Mouse (Mus musculus) midbrain, embryonic 11.5 days (tissue): ENCODE measurements around the gene Trpm4. TPM values are rescaled to one million over a fixed set of nuclear protein-coding genes. Genes with fewer than 3 reads are reported as not detected.

Experiments
- ATAC-seq: fragments of 200-750 bp; cut with Nextera tagmentation; 2 replicates; pipeline ENCODE4 v1.8.0; 2017; ENCODE audit warnings: moderate TSS enrichment, moderate library complexity; ENCODE audit not compliant: low FRiP score
- DNase-seq: peaks from one replicate; pipeline ENCODE4 v3.0.0; 2015; ENCODE audit warnings: low spot score; ENCODE audit errors: missing footprints
- H3K27ac ChIP-seq: fragments of 300-500 bp; sonication (generic); 2 replicates; pipeline ENCODE4 v1.5.1; 2014; ENCODE audit warnings: low read depth, low read length
- H3K27me3 ChIP-seq: fragments of 300-500 bp; sonication (generic); 2 replicates; pipeline ENCODE4 v1.6.1; 2014; ENCODE audit warnings: mild to moderate bottlenecking, low read length, moderate library complexity, mixed read lengths; ENCODE audit not compliant: control insufficient read depth, insufficient read depth
- H3K36me3 ChIP-seq: fragments of 300-500 bp; sonication (generic); 2 replicates; pipeline ENCODE4 v1.6.1; 2014; ENCODE audit warnings: mild to moderate bottlenecking, low read length, moderate library complexity, mixed read lengths; ENCODE audit not compliant: control insufficient read depth, insufficient read depth
- H3K4me1 ChIP-seq: fragments of 300-500 bp; sonication (generic); 2 replicates; pipeline ENCODE4 v1.6.1; 2014; ENCODE audit warnings: low read length; ENCODE audit not compliant: control insufficient read depth, insufficient read depth
- H3K4me2 ChIP-seq: fragments of 300-500 bp; sonication (generic); 2 replicates; pipeline ENCODE4 v1.6.1; 2014; ENCODE audit warnings: mild to moderate bottlenecking, moderate library complexity
- H3K4me3 ChIP-seq: fragments of 300-500 bp; sonication (generic); 2 replicates; pipeline ENCODE4 v1.5.1; 2014; ENCODE audit warnings: low read depth, low read length
- H3K9ac ChIP-seq: fragments of 300-500 bp; sonication (generic); 2 replicates; pipeline ENCODE4 v1.6.1; 2014; ENCODE audit warnings: low read length
- H3K9me3 ChIP-seq: fragments of 300-500 bp; sonication (generic); 2 replicates; pipeline ENCODE4 v1.6.1; 2016; ENCODE audit warnings: low read length; ENCODE audit not compliant: control insufficient read depth
- WGBS: fragments of 180-500 bp; shearing (Covaris S2); extraction: QIAGEN DNeasy Blood & Tissue Kit; methylation state at CpG from one replicate; pipeline ENCODE4 v1.1.7; 2014; 5-methylcytosine and 5-hydroxymethylcytosine counted together
- polyA plus RNA-seq: library from polyadenylated mRNA; unstranded; fragments of >200 nt; fragmentation: Nextera tagmentation; extraction: Ambion mirVana; gene quantifications from 2 replicates; pipeline ENCODE4 v1.2.1, GENCODE M21; 2014

Trpm4 gene
- polyA plus RNA-seq, 1 experiment from 2014 or later = 6.1 TPM

- Histone ChIP-seq H3K27ac (no peak overlapping the region), H3K4me2 (no peak overlapping the region), H3K9ac (no peak overlapping the region), H3K27me3 (no peaks in the 10 kb centered on the region), H3K36me3 (no peaks in the 10 kb centered on the region; the same call in 1 of the 2 replicates), H3K4me1 (no peaks in the 10 kb centered on the region), H3K9me3 (no peaks in the 10 kb centered on the region), H3K4me3 (no peak overlapping the region)
- no peak for ATAC-seq
- 95% methylated on average over 13 of the region's 13 CpGs for WGBS
- peak; percentile 77 for DNase-seq
Measured at GRCm38 (mm10) chr7:45286486-45286885, 47.1 kb downstream of the Trpm4 start.

GRCm38 (mm10) chr7:45277136-45277760 lies 56.3 kb downstream of the Trpm4 start, which contains the start of gene Slc6a21:
Gene Slc6a21, plus strand, starts transcription at chr7:45277513.
- Histone ChIP-seq H3K4me1 (0 out of 2 replicates have a peak, but pooled peaks cover 3% of the 10 kb centered on the region), H3K36me3 (no peaks in the 10 kb centered on the region), H3K9ac (peak within 1 kb of the TSS; percentile 48), H3K9me3 (no peaks in the 10 kb centered on the region), H3K27me3 (no peaks in the 10 kb centered on the region), H3K4me3 (peak within 1 kb of the TSS; percentile 23), H3K4me2 (peak within 1 kb of the TSS; percentile 46), H3K27ac (no peak within 1 kb of the TSS)
- ATAC-seq (no peak), DNase-seq (peak; percentile 96)
- 7% methylated on average over 44 of the region's 44 CpGs for WGBS

- Histone ChIP-seq H3K27me3 (no peaks in the 10 kb centered on the region), H3K9ac (no peak overlapping the region), H3K9me3 (no peaks in the 10 kb centered on the region; the same call in 1 of the 2 replicates), H3K4me3 (no peak overlapping the region), H3K36me3 (no peaks in the 10 kb centered on the region), H3K4me2 (no peak overlapping the region), H3K4me1 (0 out of 2 replicates have a peak, but pooled peaks cover 3% of the 10 kb centered on the region), H3K27ac (no peak overlapping the region)
- DNase-seq (no peak), ATAC-seq (no peak)
- 88% methylated on average over 8 of the region's 8 CpGs for WGBS
Measured at GRCm38 (mm10) chr7:45273672-45274071, 59.9 kb downstream of the Trpm4 start.

GRCm38 (mm10) chr7:45272786-45273412 lies 60.7 kb downstream of the Trpm4 start:
- DNase-seq = no peak
- Histone ChIP-seq H3K27ac (no peak overlapping the region), H3K36me3 (no peaks in the 10 kb centered on the region), H3K9me3 (no peaks in the 10 kb centered on the region; the same call in 1 of the 2 replicates), H3K9ac (no peak overlapping the region), H3K4me1 (0 out of 2 replicates have a peak, but pooled peaks cover 3% of the 10 kb centered on the region), H3K27me3 (no peaks in the 10 kb centered on the region), H3K4me2 (no peak overlapping the region), H3K4me3 (no peak overlapping the region)
- ATAC-seq = no peak
- 69% methylated on average over 10 of the region's 10 CpGs for WGBS

GRCm38 (mm10) chr7:45265518-45265917 lies 68.1 kb downstream of the Trpm4 start:
- Histone ChIP-seq H3K4me1 (no peaks in the 10 kb centered on the region), H3K9ac (no peak overlapping the region), H3K9me3 (no peaks in the 10 kb centered on the region), H3K27ac (no peak overlapping the region), H3K36me3 (no peaks in the 10 kb centered on the region), H3K4me3 (no peak overlapping the region), H3K27me3 (no peaks in the 10 kb centered on the region), H3K4me2 (no peak overlapping the region)
- WGBS = 74% methylated on average over 1 of the region's 1 CpGs
- DNase-seq (no peak), ATAC-seq (no peak)

GRCm38 (mm10) chr7:45264348-45264747 lies 69.2 kb downstream of the Trpm4 start:
- DNase-seq (peak; percentile 69), ATAC-seq (no peak)
- Histone ChIP-seq H3K27me3 (no peaks in the 10 kb centered on the region), H3K4me2 (no peak overlapping the region), H3K36me3 (no peaks in the 10 kb centered on the region), H3K9ac (no peak overlapping the region), H3K4me3 (no peak overlapping the region), H3K9me3 (no peaks in the 10 kb centered on the region), H3K4me1 (no peaks in the 10 kb centered on the region), H3K27ac (no peak overlapping the region)
- WGBS = 68% methylated on average over 3 of the region's 3 CpGs

GRCm38 (mm10) chr7:45263006-45263607 lies 70.5 kb downstream of the Trpm4 start:
- no peak overlapping the region for H3K4me3 ChIP-seq
- ATAC-seq (no peak), DNase-seq (peak; percentile 37)
- WGBS = 73% methylated on average over 7 of the region's 7 CpGs
- H3K27ac ChIP-seq = no peak overlapping the region
- no peaks in the 10 kb centered on the region for H3K4me1 ChIP-seq
- H3K4me2 ChIP-seq = no peak overlapping the region
- H3K27me3 ChIP-seq = no peaks in the 10 kb centered on the region
- no peaks in the 10 kb centered on the region for H3K9me3 ChIP-seq
- no peaks in the 10 kb centered on the region for H3K36me3 ChIP-seq
- no peak overlapping the region for H3K9ac ChIP-seq

GRCm38 (mm10) chr7:45262266-45262665 lies 71.3 kb downstream of the Trpm4 start:
- DNase-seq (peak; percentile 33), ATAC-seq (no peak)
- Histone ChIP-seq H3K27me3 (no peaks in the 10 kb centered on the region), H3K4me3 (no peak overlapping the region), H3K9me3 (no peaks in the 10 kb centered on the region), H3K27ac (no peak overlapping the region), H3K36me3 (no peaks in the 10 kb centered on the region), H3K9ac (no peak overlapping the region), H3K4me2 (no peak overlapping the region), H3K4me1 (no peaks in the 10 kb centered on the region)
- 70% methylated on average over 7 of the region's 7 CpGs for WGBS

GRCm38 (mm10) chr7:45259281-45259680 lies 74.3 kb downstream of the Trpm4 start:
- WGBS = 87% methylated on average over 8 of the region's 8 CpGs
- ATAC-seq = no peak

More at GRCm38 (mm10) chr7:45259281-45259680, 74.3 kb downstream of the Trpm4 start:
- no peak for DNase-seq
- Histone ChIP-seq H3K27ac (no peak overlapping the region), H3K4me3 (no peak overlapping the region), H3K4me2 (no peak overlapping the region), H3K36me3 (no peaks in the 10 kb centered on the region), H3K9ac (no peak overlapping the region), H3K27me3 (no peaks in the 10 kb centered on the region), H3K4me1 (no peaks in the 10 kb centered on the region), H3K9me3 (no peaks in the 10 kb centered on the region)
